Mouse (Mus musculus) mouse trophoblast stem cell (cell line): Measurements from ENCODE around the gene Ppp1r16b.
"Not testable (repeated sequence)": the region's sequence is repeated elsewhere in the genome, so short reads cannot be mapped to it uniquely, and the experiment has no call there.

Experiments used
- in situ Hi-C, 2 experiments: fragments of 300-500 bp; cut with MseI, MboI; formaldehyde crosslinking; loops; 2 replicates in 1 of 2; 3 replicates in 1 of 2; pipeline ENCODE4 v1.15.1; 2025

Ppp1r16b gene

GRCm38 (mm10) chr2:158721481-158721880, 56.3 kb downstream of the Ppp1r16b start:
- in situ Hi-C loops = no loop called here

GRCm38 (mm10) chr2:158722135-158722534, 56.9 kb downstream of the Ppp1r16b start:
- in situ Hi-C loops = no loop called here

- in situ Hi-C loops = no loop called here
Observed at GRCm38 (mm10) chr2:158722991-158723551, 57.9 kb downstream of the Ppp1r16b start.

DNA sequence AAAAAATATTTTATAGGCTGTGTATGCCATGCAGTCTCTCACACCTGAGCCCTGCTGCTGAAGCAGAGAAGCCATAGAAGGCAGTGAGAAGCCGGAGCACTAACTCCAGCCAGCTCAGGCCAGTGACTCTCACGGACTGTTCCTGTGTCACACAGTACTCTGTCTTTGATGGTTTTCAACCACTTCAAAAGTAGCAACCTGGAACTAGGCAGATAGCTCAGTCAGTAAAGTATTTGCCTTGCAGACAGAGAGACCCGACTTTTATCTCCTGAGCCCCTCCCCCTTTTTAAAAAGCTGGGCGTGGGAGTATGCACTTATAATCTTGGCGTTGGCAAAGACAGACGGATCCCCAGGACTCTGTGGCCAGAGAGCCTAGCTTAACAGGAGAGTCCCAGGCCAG, 58.6 kb downstream of the Ppp1r16b start:
- in situ Hi-C loops = no loop called here

- in situ Hi-C loops = no loop called here
Observed at GRCm38 (mm10) chr2:158726252-158726651, 61.1 kb downstream of the Ppp1r16b start.

DNA sequence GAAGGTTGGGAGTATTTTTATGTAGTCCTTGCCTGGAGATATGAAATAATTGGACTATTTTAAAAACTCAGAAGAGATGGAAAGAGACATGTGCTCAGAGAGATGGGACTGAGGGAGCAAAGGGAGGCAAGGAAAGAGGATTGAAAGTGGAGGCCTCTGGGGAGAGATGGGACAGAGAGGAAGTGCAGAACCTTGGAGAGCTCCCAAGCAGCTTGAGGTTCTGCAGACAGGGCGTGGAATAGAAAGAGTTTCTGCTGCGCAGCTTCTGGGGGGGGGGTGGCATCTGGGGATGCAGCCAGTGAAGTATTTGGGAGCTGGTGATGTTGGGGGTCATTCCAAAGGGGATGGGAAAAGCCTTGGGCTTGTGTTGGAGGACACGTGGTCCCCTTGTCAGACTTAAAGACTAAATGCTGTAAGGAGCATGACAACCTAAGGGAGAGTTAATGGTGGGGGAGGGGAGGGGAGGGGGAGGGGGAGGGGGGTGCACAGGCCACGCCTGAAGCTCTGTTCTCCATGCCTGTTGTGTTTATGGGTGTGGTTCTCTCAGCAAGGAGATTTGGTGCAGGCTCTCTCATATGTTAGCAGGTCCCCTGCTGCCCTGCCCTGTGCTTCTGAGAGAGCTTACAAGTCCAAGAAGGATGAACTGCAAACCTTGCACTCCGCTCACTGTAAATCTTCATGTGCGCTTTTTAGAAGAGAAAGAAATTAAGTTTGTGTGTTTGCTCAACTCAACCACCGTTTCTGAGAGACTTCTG, 63.0 kb downstream of the Ppp1r16b start:
- in situ Hi-C loops = no loop called here

DNA sequence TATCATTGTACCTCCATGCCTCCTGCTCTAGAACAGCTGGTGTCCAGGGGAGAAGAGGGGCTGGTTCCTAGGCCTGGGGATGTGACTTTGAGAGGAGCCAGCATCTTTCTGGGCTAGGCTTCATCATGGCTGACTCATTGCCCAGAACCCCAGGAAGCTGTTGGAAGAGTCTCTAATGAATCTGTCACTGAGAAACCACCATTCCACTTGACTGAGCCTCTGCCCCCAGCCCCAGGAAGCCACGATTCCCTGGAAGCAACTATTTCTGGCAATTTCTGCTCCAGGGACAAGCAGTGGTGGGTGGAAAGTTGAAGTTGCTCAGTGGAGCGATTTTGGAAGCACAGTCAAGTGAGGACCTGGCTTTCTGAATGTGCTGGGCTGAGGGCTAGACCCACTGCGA, 65.7 kb downstream of the Ppp1r16b start:
- in situ Hi-C loops = no loop called here

DNA sequence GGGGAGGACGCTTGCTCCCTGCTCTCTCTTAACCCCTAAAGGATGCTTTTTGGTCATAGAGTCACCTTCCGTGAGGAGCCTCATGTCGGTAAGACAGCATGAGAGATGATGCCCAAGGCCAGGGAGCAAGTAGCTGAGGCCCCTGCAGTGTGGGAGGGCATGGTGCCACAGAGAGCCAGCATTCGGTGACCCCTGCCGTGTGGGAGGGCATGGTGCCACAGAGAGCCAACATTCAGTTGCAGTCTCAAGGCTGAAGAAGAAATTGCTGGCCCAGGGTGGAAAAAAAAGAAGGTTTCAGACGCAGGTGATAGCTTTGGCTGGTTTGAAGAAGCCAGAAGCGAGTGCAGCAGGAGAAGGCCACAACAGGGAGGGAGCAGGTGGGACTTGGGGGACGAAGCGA, 67.3 kb downstream of the Ppp1r16b start:
- in situ Hi-C loops = no loop called here

DNA sequence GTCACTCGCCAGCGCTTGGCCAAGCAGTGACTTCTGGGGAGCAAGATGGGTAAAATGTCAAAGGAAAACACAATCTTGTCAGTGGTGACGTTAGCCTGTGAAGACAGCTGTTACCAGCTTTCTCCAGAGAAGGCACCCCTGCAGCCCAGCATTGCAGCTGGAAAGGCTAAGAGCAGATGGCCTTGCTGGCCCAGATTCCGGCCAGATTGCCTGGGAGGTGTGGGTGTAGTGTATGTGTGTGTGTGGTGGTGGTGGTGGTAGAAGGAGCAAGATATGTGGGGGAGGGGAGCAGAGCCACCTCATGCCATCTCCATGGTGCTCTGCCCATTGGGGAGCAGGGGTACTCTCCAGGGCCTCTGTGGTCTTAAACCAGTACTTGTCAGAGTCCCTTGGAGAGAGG, 67.9 kb downstream of the Ppp1r16b start:
- in situ Hi-C loops = no loop called here

- in situ Hi-C loops = no loop called here
Observed at GRCm38 (mm10) chr2:158733914-158734313, 68.7 kb downstream of the Ppp1r16b start.

GRCm38 (mm10) chr2:158734500-158735152, 69.4 kb downstream of the Ppp1r16b start:
- in situ Hi-C loops = no loop called here

DNA sequence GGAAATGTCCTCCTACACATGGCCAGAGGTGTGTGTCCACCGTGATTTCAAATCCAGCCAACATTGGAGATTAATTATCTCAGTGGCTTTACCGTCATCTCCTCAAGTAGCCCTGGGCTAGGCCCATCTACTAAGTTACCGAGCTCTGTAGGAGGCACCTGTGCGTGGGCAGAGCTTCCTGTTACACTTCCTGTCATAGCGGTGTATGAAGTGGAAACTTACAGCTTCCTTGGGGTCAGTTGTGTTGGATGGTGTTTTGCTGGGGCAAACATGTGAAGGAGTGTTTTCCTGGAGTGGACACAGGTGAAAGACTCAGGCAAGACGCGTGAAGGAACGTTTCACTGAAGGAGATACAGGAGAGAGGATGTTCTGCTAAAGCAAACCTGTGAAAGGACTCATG, 70.1 kb downstream of the Ppp1r16b start:
- in situ Hi-C loops = no loop called here

DNA sequence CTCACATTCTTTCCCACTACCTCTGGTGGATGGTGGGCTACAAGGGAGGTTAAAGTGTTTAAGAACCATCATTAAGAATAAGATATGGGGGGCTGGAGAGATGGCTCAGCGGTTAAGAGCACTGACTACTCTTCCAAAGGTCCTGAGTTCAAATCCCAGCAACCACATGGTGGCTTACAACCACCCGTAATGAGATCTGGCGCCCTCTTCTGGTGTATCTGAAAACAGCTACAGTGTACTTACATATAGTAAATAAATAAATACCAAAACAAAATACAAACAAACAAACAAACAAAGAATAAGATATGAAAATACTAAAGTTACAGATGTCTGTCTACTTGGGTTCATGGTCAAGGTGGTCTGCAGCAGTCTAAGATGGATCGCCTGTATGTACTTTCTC, 71.0 kb downstream of the Ppp1r16b start:
- in situ Hi-C loops = not testable (repeated sequence)

DNA sequence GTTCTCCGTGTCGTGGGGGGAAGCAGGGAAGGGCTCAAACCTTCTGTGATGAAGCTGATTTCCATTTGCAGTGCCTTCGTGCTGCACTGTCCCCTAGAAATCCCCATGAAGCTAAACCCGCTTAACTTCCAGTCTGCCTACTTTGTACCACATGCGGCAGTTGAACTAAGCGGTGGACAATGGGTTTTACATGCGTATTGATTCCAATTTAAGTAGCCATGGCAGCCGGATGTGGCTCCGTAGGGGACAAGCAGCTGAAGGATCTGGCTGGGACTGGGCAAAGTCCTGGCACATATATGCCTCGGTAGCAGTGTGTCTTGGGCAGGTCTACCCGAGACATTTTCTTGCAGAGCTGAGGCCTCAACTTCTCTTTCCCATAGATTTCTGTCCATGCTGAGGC, 73.4 kb downstream of the Ppp1r16b start:
- in situ Hi-C loops = no loop called here

GRCm38 (mm10) chr2:158739113-158739512, 73.9 kb downstream of the Ppp1r16b start:
- in situ Hi-C loops = no loop called here

DNA sequence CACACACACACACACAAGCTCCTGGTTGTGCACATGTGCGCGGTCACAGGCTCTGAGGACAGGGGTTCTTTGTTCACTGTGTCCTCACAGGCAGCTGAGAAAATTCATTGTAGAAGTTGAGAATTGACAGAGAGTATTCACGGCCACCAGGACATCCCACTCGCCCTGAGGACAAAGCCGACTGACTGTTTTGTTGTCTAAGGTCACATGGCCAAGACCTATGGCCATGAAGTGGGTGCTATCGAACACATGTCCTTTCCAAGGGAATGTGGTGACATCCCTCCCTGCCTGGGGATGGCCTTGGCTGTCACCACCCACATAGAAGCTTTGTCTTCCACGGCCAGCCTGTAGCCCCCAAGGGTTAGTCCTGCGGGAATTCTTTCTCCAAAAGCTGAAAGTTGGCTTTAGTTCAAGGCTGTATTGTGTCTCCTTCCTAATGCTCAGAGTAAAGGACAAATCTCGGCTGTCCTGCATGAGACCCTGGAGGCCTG, 75.9 kb downstream of the Ppp1r16b start:
- in situ Hi-C loops = no loop called here

- in situ Hi-C loops = no loop called here
Observed at GRCm38 (mm10) chr2:158742431-158742830, 77.2 kb downstream of the Ppp1r16b start.

DNA sequence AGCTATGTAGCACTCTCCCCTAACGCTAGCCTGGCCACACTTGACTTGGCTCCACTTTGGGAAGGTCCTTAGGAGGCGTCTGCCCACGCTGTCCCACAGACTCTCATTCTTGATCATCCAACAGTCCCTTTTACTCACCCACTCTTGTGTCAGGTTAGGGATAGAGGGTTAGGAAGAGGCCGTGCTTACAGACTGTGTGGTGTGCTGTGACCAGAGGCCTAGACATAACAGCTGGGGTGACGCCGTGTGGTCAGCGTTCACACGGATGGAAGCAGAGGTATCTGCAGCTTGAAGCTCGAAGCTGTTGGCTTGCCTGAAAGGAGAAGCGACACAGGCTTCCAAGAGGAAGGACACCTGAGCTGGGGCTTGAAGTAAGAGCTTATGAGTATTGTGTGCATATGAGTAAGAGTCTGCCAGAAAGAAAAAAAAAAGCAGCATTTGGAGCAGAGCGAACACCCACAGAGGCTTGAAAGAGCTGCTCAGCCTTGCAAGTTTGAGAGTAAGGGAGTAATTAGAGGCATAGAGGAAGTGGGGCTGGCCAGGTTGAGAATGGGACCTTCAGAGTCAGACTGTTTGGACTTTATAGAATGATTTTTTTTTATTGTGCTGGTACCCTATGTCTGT, 78.4 kb downstream of the Ppp1r16b start:
- in situ Hi-C loops = no loop called here

GRCm38 (mm10) chr2:158745049-158745482, 79.9 kb downstream of the Ppp1r16b start:
- in situ Hi-C loops = no loop called here

GRCm38 (mm10) chr2:158746164-158746563, 81.0 kb downstream of the Ppp1r16b start:
- in situ Hi-C loops = no loop called here

DNA sequence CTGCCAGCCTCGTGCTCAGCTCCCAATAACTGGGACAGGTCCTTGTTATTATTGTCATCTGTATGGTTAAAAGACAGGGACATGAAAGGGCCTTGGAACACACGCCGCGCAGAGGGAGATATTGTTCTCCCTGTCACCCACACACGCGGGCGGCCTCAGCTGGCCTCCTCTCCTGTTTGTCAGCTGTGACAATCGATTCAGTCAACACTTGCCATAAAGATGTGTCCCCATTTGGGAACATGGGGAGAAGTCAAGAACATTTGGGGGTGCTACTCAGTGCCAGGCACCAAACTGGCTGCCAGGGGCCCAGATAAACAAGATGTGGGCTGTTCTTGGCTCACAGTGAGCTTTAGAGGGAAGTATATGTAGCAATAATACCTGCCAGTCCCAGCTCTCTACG, 84.2 kb downstream of the Ppp1r16b start:
- in situ Hi-C loops = no loop called here

- in situ Hi-C loops = no loop called here
Observed at GRCm38 (mm10) chr2:158760231-158760630, 95.0 kb downstream of the Ppp1r16b start.
